Comparison of ENCODE assay signal across 11 mouse cellular contexts in the genomic region with DNA sequence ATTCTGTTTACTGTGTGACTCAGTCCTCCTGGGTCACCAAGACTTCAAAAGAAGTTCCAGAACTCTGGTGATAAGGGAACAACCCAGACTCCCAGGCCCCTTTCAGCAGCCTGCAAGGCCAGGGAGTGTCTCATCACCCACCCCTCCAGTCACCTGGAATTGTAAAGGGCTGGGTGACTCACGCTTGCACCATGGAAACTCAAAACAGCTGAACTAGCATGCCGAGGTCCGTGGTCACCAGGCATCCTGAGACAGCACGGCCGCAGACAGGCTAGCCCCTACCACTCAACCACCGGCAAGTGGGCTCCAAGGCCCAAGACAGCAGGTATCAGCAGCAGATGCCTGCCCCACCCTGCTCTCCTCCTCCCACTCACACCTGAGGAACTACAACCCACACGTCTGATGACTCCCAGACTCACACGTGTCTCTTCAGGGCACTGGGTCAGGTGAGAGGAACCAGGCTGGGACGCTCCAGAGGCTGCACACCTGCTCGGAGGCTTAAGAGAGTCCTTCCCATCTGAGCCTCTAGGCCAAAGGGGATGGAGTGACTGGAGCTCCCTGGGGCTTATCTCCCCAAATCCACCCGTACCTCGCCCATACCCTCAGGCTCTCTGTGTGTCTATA. TPM values are rescaled to one million over a fixed set of nuclear protein-coding genes. Genes with fewer than 3 reads are reported as not detected.
DNase-seq lines count a peak whose midpoint lies in the region; ATAC-seq lines count a peak whose summit lies in the region.
"Had no signal": no experiment of that assay in that cellular context is flagged by ENCODE, and none has a peak within 500 bp of the region (broad histone marks: within the 10 kb centered on the region; RNA-seq: fewer than 3 reads in every experiment).

No protein-coding gene starts in this region.

- H3K4me1 ChIP-seq in forebrain, embryonic 15.5 days: peaks cover 32% of the 10 kb centered on the region
- H3K4me1 ChIP-seq in forebrain, embryonic 16.5 days (replicated peaks; ENCODE audit: control insufficient read depth, insufficient read depth, low read length): peaks cover 30% of the 10 kb centered on the region
- peaks cover 28% of the 10 kb centered on the region for H3K4me1 ChIP-seq in lung, embryonic 15.5 days
- peaks cover 19% of the 10 kb centered on the region for H3K4me1 ChIP-seq in liver, embryonic 13.5 days (replicated peaks)

- intact Hi-C loops in gastrocnemius, postnatal 14 days (cut with DNase I; ENCODE audit: low total_unique reads): no loop called here

- no peaks in the 10 kb centered on the region for H3K9me3 ChIP-seq in forebrain, embryonic 15.5 days
- no peaks in the 10 kb centered on the region for H3K9me3 ChIP-seq in forebrain, embryonic 16.5 days (ENCODE audit: control insufficient read depth, low read length)
- no peaks in the 10 kb centered on the region for H3K9me3 ChIP-seq in lung, embryonic 15.5 days
- no peaks in the 10 kb centered on the region for H3K9me3 ChIP-seq in liver, embryonic 13.5 days (replicated peaks)
- H3K9me3 ChIP-seq: limb, embryonic 15.5 days had no signal

- DNase-seq in lung, postnatal 14 days: no peak
- DNase-seq in adrenal gland, postnatal 25 days: peak; percentile 54
- DNase-seq in liver, embryonic 13.5 days: no peak
- no peak for DNase-seq in spleen, postnatal 4 days (ENCODE audit: low spot score in 2 of 2)
- no peak for DNase-seq in gastrocnemius, postnatal 14 days
- DNase-seq: embryo, embryonic 11 days; thymus, postnatal 25 days had no signal

- H3K27ac ChIP-seq in forebrain, embryonic 15.5 days (replicated peaks): peak overlapping the region; percentile 8; the same call in 1 of the 2 replicates
- H3K27ac ChIP-seq in forebrain, embryonic 16.5 days (ENCODE audit: low read length): no peak overlapping the region
- peak overlapping the region; percentile 24; the same call in 1 of the 2 replicates for H3K27ac ChIP-seq in lung, embryonic 15.5 days
- no peak overlapping the region for H3K27ac ChIP-seq in liver, embryonic 13.5 days
- H3K27ac ChIP-seq: limb, embryonic 15.5 days had no signal

- H3K4me3 ChIP-seq in forebrain, embryonic 15.5 days: no peak overlapping the region
- H3K4me3 ChIP-seq in forebrain, embryonic 16.5 days (replicated peaks; ENCODE audit: low read length): no peak overlapping the region
- H3K4me3 ChIP-seq in lung, embryonic 15.5 days: no peak overlapping the region
- H3K4me3 ChIP-seq in liver, embryonic 13.5 days (replicated peaks): no peak overlapping the region
- H3K4me3 ChIP-seq: limb, embryonic 15.5 days had no signal

- ATAC-seq in forebrain, embryonic 15.5 days (replicated peaks): no peak
- no peak for ATAC-seq in forebrain, embryonic 16.5 days
- peak; percentile 20; the same call in 1 of the 2 replicates for ATAC-seq in lung, embryonic 15.5 days (ENCODE audit: borderline replicate concordance, extremely low read depth, low FRiP score, low TSS enrichment)
- ATAC-seq in liver, embryonic 13.5 days (ENCODE audit: low read depth): 0 out of 2 replicates have a peak, but pooled peaks have one; percentile 41

- H3K27me3 ChIP-seq in forebrain, embryonic 15.5 days: no peaks in the 10 kb centered on the region
- no peaks in the 10 kb centered on the region for H3K27me3 ChIP-seq in forebrain, embryonic 16.5 days (replicated peaks; ENCODE audit: control insufficient read depth, insufficient read depth, low read length)
- H3K27me3 ChIP-seq in lung, embryonic 15.5 days: no peaks in the 10 kb centered on the region
- peaks cover 44% of the 10 kb centered on the region for H3K27me3 ChIP-seq in liver, embryonic 13.5 days
- H3K27me3 ChIP-seq: limb, embryonic 15.5 days had no signal

- H3K36me3 ChIP-seq in forebrain, embryonic 15.5 days: no peaks in the 10 kb centered on the region
- H3K36me3 ChIP-seq in forebrain, embryonic 16.5 days (ENCODE audit: control insufficient read depth, insufficient read depth): no peaks in the 10 kb centered on the region
- no peaks in the 10 kb centered on the region for H3K36me3 ChIP-seq in lung, embryonic 15.5 days
- H3K36me3 ChIP-seq in liver, embryonic 13.5 days: no peaks in the 10 kb centered on the region

- H3K9ac ChIP-seq in forebrain, embryonic 15.5 days (replicated peaks): no peak overlapping the region
- no peak overlapping the region for H3K9ac ChIP-seq in forebrain, embryonic 16.5 days (replicated peaks; ENCODE audit: low read depth, low read length)
- H3K9ac ChIP-seq in lung, embryonic 15.5 days: no peak overlapping the region
- H3K9ac ChIP-seq in liver, embryonic 13.5 days: no peak overlapping the region
- H3K9ac ChIP-seq: limb, embryonic 15.5 days had no signal

- H3K4me2 ChIP-seq in forebrain, embryonic 15.5 days (replicated peaks): no peak overlapping the region
- no peak overlapping the region for H3K4me2 ChIP-seq in forebrain, embryonic 16.5 days (ENCODE audit: low read length)
- no peak overlapping the region for H3K4me2 ChIP-seq in lung, embryonic 15.5 days
- no peak overlapping the region for H3K4me2 ChIP-seq in liver, embryonic 13.5 days
- H3K4me2 ChIP-seq: limb, embryonic 15.5 days had no signal

- 79% methylated on average over 12 of the region's 12 CpGs for WGBS in forebrain, embryonic 15.5 days
- WGBS in forebrain, embryonic 16.5 days: 78% methylated on average over 12 of the region's 12 CpGs
- 48% methylated on average over 12 of the region's 12 CpGs for WGBS in lung, embryonic 15.5 days
- 33% methylated on average over 12 of the region's 12 CpGs for WGBS in liver, embryonic 13.5 days (ENCODE audit: insufficient replicate concordance)

RNA-seq across cellular contexts. Expression of gene Dlg5, which starts 38.9 kb away (rescaled TPM):
- polyA plus RNA-seq in forebrain, embryonic 15.5 days (2015; fragmentation: Nextera tagmentation; extraction: Ambion mirVana): 17.3 and 18.8 TPM in 2 replicates
- polyA plus RNA-seq in forebrain, embryonic 16.5 days (2015; fragmentation: Nextera tagmentation; extraction: Ambion mirVana): 17.1 and 21.2 TPM in 2 replicates
- 12.8 and 14.3 TPM in 2 replicates for polyA plus RNA-seq in lung, embryonic 15.5 days (2015; fragmentation: Nextera tagmentation; extraction: Ambion mirVana)
- 66.6 and 85.5 TPM in 2 replicates for total RNA-seq in adrenal gland, postnatal 25 days (2021)
- 1.1 and 1.6 TPM in 2 replicates for polyA plus RNA-seq in liver, embryonic 13.5 days (2015; fragmentation: Nextera tagmentation; extraction: Ambion mirVana)
- 1 to 10 TPM; 8.7 to 9.4 TPM for total RNA-seq in gastrocnemius, postnatal 14 days (2021)

Comparison
In these comparisons a context has a peak if more than half of its experiments do, and no peak if none do; other contexts are left out.
1. H3K27ac ChIP-seq: peak in forebrain, embryonic 15.5 days (single experiment) and lung, embryonic 15.5 days (single experiment); none in forebrain, embryonic 16.5 days (single experiment) and liver, embryonic 13.5 days (single experiment).
2. ATAC-seq: peak in lung, embryonic 15.5 days (single experiment) and liver, embryonic 13.5 days (single experiment); none in forebrain, embryonic 15.5 days (single experiment) and forebrain, embryonic 16.5 days (single experiment).